ENCODE assay signal across 7 mouse cellular contexts in the genomic region with DNA sequence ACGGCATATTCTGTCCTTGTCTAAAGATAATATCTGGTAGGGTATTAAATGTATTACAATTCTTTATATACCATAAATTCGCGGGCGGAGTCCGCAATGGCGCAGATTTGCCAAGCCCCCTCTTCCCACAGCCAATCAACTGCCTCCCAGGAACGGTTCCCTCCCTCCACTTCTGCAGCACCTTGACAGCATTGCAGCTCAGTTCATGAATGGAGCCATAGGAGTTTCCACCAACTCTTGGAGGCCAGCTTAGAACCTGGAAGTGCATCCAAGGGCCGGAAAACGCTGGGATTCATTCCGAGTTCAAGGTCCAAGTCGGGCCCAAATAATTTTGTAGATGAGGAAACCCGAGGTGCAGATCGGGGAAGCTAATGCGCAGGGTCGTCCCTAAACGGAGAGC. TPM values are rescaled to one million over a fixed set of nuclear protein-coding genes. Genes with fewer than 3 reads are reported as not detected.
A peak's percentile ranks its signal among the peaks of the same experiment; 100 is the strongest.
DNase-seq lines count a peak whose midpoint lies in the region; ATAC-seq and TF ChIP-seq lines count a peak whose summit lies in the region.

Gene Pex16, plus strand, starts transcription at position 163 of the 400 bp plus-strand sequence.
Gene Large2, minus strand, starts transcription at position 356 of the 400 bp plus-strand sequence.

- 4% methylated on average over 16 of the region's 16 CpGs for WGBS in embryonic facial prominence, embryonic 12.5 days
- WGBS in hindbrain, embryonic 11.5 days = 5% methylated on average over 16 of the region's 16 CpGs
- WGBS in limb, embryonic 12.5 days = 2% methylated on average over 16 of the region's 16 CpGs
- WGBS in midbrain, embryonic 12.5 days = 6% methylated on average over 16 of the region's 16 CpGs

- H3K4me3 ChIP-seq in CH12.LX (replicated peaks in 1 of 3; ENCODE audit: low read depth in 2 of 3, low read length in 2 of 3, poor library complexity in 1 of 3) = peak within 1 kb of the TSS; percentile 88 to 99 (median 98)
- H3K4me3 ChIP-seq in embryonic facial prominence, embryonic 12.5 days = peak within 1 kb of the TSS; percentile 71
- H3K4me3 ChIP-seq in hindbrain, embryonic 11.5 days (ENCODE audit: low read depth, low read length) = peak within 1 kb of the TSS; percentile 70
- H3K4me3 ChIP-seq in limb, embryonic 12.5 days (replicated peaks) = peak within 1 kb of the TSS; percentile 76
- peak within 1 kb of the TSS; percentile 75 for H3K4me3 ChIP-seq in midbrain, embryonic 12.5 days

- TF ChIP-seq POLR2A in CH12.LX (IDR thresholded peaks at IDR 0.05; ENCODE audit: low read depth, low read length) = peak; percentile 45; the same call in 1 of the 2 replicates

- H3K9me3 ChIP-seq in CH12.LX (replicated peaks; ENCODE audit: low read length) = no peaks in the 10 kb centered on the region
- no peaks in the 10 kb centered on the region for H3K9me3 ChIP-seq in embryonic facial prominence, embryonic 12.5 days
- no peaks in the 10 kb centered on the region for H3K9me3 ChIP-seq in hindbrain, embryonic 11.5 days (ENCODE audit: control insufficient read depth, low read length)
- H3K9me3 ChIP-seq in limb, embryonic 12.5 days = no peaks in the 10 kb centered on the region
- H3K9me3 ChIP-seq in midbrain, embryonic 12.5 days = no peaks in the 10 kb centered on the region

- peak within 1 kb of the TSS; percentile 89 for H3K9ac ChIP-seq in CH12.LX (ENCODE audit: insufficient read depth, low read depth)
- H3K9ac ChIP-seq in embryonic facial prominence, embryonic 12.5 days = peak within 1 kb of the TSS; percentile 73
- peak within 1 kb of the TSS; percentile 52 for H3K9ac ChIP-seq in hindbrain, embryonic 11.5 days (ENCODE audit: low read depth, low read length)
- peak within 1 kb of the TSS; percentile 57 for H3K9ac ChIP-seq in limb, embryonic 12.5 days (replicated peaks)
- peak within 1 kb of the TSS; percentile 74 for H3K9ac ChIP-seq in midbrain, embryonic 12.5 days (replicated peaks)

- H3K27me3 ChIP-seq in CH12.LX (replicated peaks) = peaks cover 9% of the 10 kb centered on the region
- H3K27me3 ChIP-seq in embryonic facial prominence, embryonic 12.5 days = peaks cover 27% of the 10 kb centered on the region
- peaks cover 11% of the 10 kb centered on the region for H3K27me3 ChIP-seq in hindbrain, embryonic 11.5 days (ENCODE audit: control insufficient read depth, insufficient read depth, low read length)
- peaks cover 34% of the 10 kb centered on the region for H3K27me3 ChIP-seq in limb, embryonic 12.5 days
- peaks cover 18% of the 10 kb centered on the region for H3K27me3 ChIP-seq in midbrain, embryonic 12.5 days

- no peak for TF ChIP-seq EP300 in CH12.LX (IDR thresholded peaks at IDR 0.05; ENCODE audit: low read length)

- TF ChIP-seq RAD21 in CH12.LX (IDR thresholded peaks at IDR 0.05; ENCODE audit: low read depth, low read length) = no peak

- DNase-seq in CH12.LX (ENCODE audit: extremely low read depth) = peak; percentile 55
- DNase-seq in T-cell, adult 2 months (ENCODE audit: low spot score) = peak; percentile 48
- no peak for DNase-seq in hindbrain, embryonic 11.5 days (ENCODE audit: low spot score)
- peak; percentile 64 for DNase-seq in thymus, postnatal 0 days (ENCODE audit: low spot score)

- dilution Hi-C loops in CH12.LX (cut with MboI; ENCODE audit: extremely low pct_ligation_motif_present, extremely low pct_unique_long_range_greater_than_20kb, low sequenced_read_pairs) = no loop called here

- ATAC-seq in embryonic facial prominence, embryonic 12.5 days (ENCODE audit: insufficient number of reproducible peaks, insufficient read depth, low FRiP score, low TSS enrichment) = no peak
- ATAC-seq in hindbrain, embryonic 11.5 days (ENCODE audit: low FRiP score) = peak; percentile 17; the same call in 1 of the 2 replicates
- ATAC-seq in limb, embryonic 12.5 days (ENCODE audit: insufficient number of reproducible peaks, insufficient read depth, low FRiP score, low TSS enrichment, low read depth) = no peak
- no peak for ATAC-seq in midbrain, embryonic 12.5 days (ENCODE audit: low FRiP score, low read depth)

- H3K79me2 ChIP-seq in CH12.LX (replicated peaks; ENCODE audit: control insufficient read depth, extremely low read depth, insufficient read depth, poor library complexity, severe bottlenecking) = peaks cover 9% of the 10 kb centered on the region

- TF ChIP-seq CTCF in CH12.LX (conservative IDR thresholded peaks at IDR 0.05 in 1 of 2, IDR thresholded peaks at IDR 0.05 in 1 of 2; ENCODE audit: low read depth in 2 of 2, low read length in 2 of 2) = no peak

- no peak within 1 kb of the TSS for H3K27ac ChIP-seq in CH12.LX (ENCODE audit: insufficient read depth, low read depth)
- peak within 1 kb of the TSS; percentile 88 for H3K27ac ChIP-seq in embryonic facial prominence, embryonic 12.5 days
- H3K27ac ChIP-seq in hindbrain, embryonic 11.5 days (ENCODE audit: low read depth, low read length) = peak within 1 kb of the TSS; percentile 89
- peak within 1 kb of the TSS; percentile 87 for H3K27ac ChIP-seq in limb, embryonic 12.5 days
- H3K27ac ChIP-seq in midbrain, embryonic 12.5 days (replicated peaks) = peak within 1 kb of the TSS; percentile 83

- peaks cover 22 to 29% of the 10 kb centered on the region in 2 experiments for H3K36me3 ChIP-seq in CH12.LX (replicated peaks in 1 of 2; ENCODE audit: control insufficient read depth in 1 of 2, insufficient read depth in 1 of 2, low read length in 1 of 2)
- peaks cover 20% of the 10 kb centered on the region for H3K36me3 ChIP-seq in embryonic facial prominence, embryonic 12.5 days
- no peaks in the 10 kb centered on the region for H3K36me3 ChIP-seq in hindbrain, embryonic 11.5 days (ENCODE audit: control insufficient read depth, insufficient read depth, low read length)
- H3K36me3 ChIP-seq in limb, embryonic 12.5 days = peaks cover 25% of the 10 kb centered on the region
- peaks cover 22% of the 10 kb centered on the region for H3K36me3 ChIP-seq in midbrain, embryonic 12.5 days

- H3K4me2 ChIP-seq in CH12.LX (ENCODE audit: insufficient read depth, low read depth, poor library complexity, severe bottlenecking) = peak within 1 kb of the TSS; percentile 98
- H3K4me2 ChIP-seq in embryonic facial prominence, embryonic 12.5 days (replicated peaks) = peak within 1 kb of the TSS; percentile 90
- H3K4me2 ChIP-seq in hindbrain, embryonic 11.5 days (replicated peaks; ENCODE audit: low read depth, low read length) = peak within 1 kb of the TSS; percentile 65
- peak within 1 kb of the TSS; percentile 94 for H3K4me2 ChIP-seq in limb, embryonic 12.5 days
- peak within 1 kb of the TSS; percentile 95 for H3K4me2 ChIP-seq in midbrain, embryonic 12.5 days (replicated peaks)

- H3K4me1 ChIP-seq in CH12.LX (ENCODE audit: control insufficient read depth in 1 of 2, insufficient read depth in 2 of 2) = peaks cover 24 to 59% of the 10 kb centered on the region in 2 experiments
- peaks cover 39% of the 10 kb centered on the region for H3K4me1 ChIP-seq in embryonic facial prominence, embryonic 12.5 days
- H3K4me1 ChIP-seq in hindbrain, embryonic 11.5 days (replicated peaks; ENCODE audit: control insufficient read depth, insufficient read depth, low read length) = peaks cover 16% of the 10 kb centered on the region
- H3K4me1 ChIP-seq in limb, embryonic 12.5 days (replicated peaks) = peaks cover 50% of the 10 kb centered on the region
- peaks cover 59% of the 10 kb centered on the region for H3K4me1 ChIP-seq in midbrain, embryonic 12.5 days

- in situ Hi-C loops in CH12.LX (cut with MboI; ENCODE audit: low pct_ligation_motif_present, low pct_unique_long_range_greater_than_20kb, low sequenced_read_pairs) = no loop called here

TF ChIP-seq in CH12.LX, 34 proteins besides CTCF, POLR2A, EP300 and RAD21 (continues in another document):
- TF ChIP-seq MAFK (IDR thresholded peaks at IDR 0.05; ENCODE audit: insufficient replicate concordance, low read length) (no peak), BHLHE40 (IDR thresholded peaks at IDR 0.05; ENCODE audit: low read depth, low read length) (no peak), E2F4 (IDR thresholded peaks at IDR 0.05; ENCODE audit: insufficient replicate concordance, low read depth, low read length) (no peak), SIN3A (IDR thresholded peaks at IDR 0.05; ENCODE audit: low read length) (no peak), HCFC1 (IDR thresholded peaks at IDR 0.05; ENCODE audit: low read depth, low read length) (no peak), UBTF (IDR thresholded peaks at IDR 0.05; ENCODE audit: low read depth, low read length) (no peak), USF2 (conservative IDR thresholded peaks at IDR 0.05; ENCODE audit: low read depth, low read length) (no peak), CHD2 (IDR thresholded peaks at IDR 0.05; ENCODE audit: low read length) (no peak), MXI1 (IDR thresholded peaks at IDR 0.05; ENCODE audit: low read depth, low read length) (peak; percentile 42; the same call in 1 of the 2 replicates), SMC3 (IDR thresholded peaks at IDR 0.05; ENCODE audit: low read depth, low read length) (no peak), ETS1 (conservative IDR thresholded peaks at IDR 0.05; ENCODE audit: low read depth, low read length) (no peak), JUN (IDR thresholded peaks at IDR 0.05; ENCODE audit: insufficient read depth, low read depth, low read length) (no peak), CHD1 (IDR thresholded peaks at IDR 0.05; ENCODE audit: low read depth, low read length) (no peak)

RNA-seq across cellular contexts. Expression of gene Pex16, which starts in this region (rescaled TPM):
- total RNA-seq in CH12.LX (2012; rRNA removed) = 35.1 and 44.0 TPM in 2 replicates
- total RNA-seq in CH12.LX (2014; rRNA removed) = 25.0 and 28.7 TPM in 2 replicates
- 36.6 and 37.2 TPM in 2 replicates for polyA plus RNA-seq in CH12.LX (2012; ENCODE audit: insufficient read length, low read depth)
- polyA plus RNA-seq in embryonic facial prominence, embryonic 12.5 days (2016; fragmentation: Nextera tagmentation; extraction: Ambion mirVana) = 18.4 and 19.7 TPM in 2 replicates
- 18.4 and 20.8 TPM in 2 replicates for polyA plus RNA-seq in hindbrain, embryonic 11.5 days (2014; fragmentation: Nextera tagmentation; extraction: Ambion mirVana)
- polyA plus RNA-seq in limb, embryonic 12.5 days (2016; fragmentation: Nextera tagmentation; extraction: Ambion mirVana) = 17.1 and 17.6 TPM in 2 replicates
- 26.1 and 27.2 TPM in 2 replicates for polyA plus RNA-seq in midbrain, embryonic 12.5 days (2016; fragmentation: Nextera tagmentation; extraction: Ambion mirVana)
- polyA plus RNA-seq in thymus, postnatal 0 days (2015; fragmentation: Nextera tagmentation; extraction: Ambion mirVana) = 40.8 and 43.9 TPM in 2 replicates

RNA-seq across cellular contexts. Expression of gene Large2, which starts in this region (rescaled TPM):
- total RNA-seq in CH12.LX (2012; rRNA removed) (1.4 and 1.5 TPM in 2 replicates), CH12.LX (2014; rRNA removed) (0.19 TPM in 1 of 2 replicates, not detected in the other)
- 0.45 and 0.89 TPM in 2 replicates for polyA plus RNA-seq in CH12.LX (2012; ENCODE audit: insufficient read length, low read depth)
- 10.3 and 10.5 TPM in 2 replicates for polyA plus RNA-seq in embryonic facial prominence, embryonic 12.5 days (2016; fragmentation: Nextera tagmentation; extraction: Ambion mirVana)
- polyA plus RNA-seq in hindbrain, embryonic 11.5 days (2014; fragmentation: Nextera tagmentation; extraction: Ambion mirVana) = 4.0 and 4.7 TPM in 2 replicates
- polyA plus RNA-seq in limb, embryonic 12.5 days (2016; fragmentation: Nextera tagmentation; extraction: Ambion mirVana) = 10.7 and 13.9 TPM in 2 replicates
- 4.7 and 7.4 TPM in 2 replicates for polyA plus RNA-seq in midbrain, embryonic 12.5 days (2016; fragmentation: Nextera tagmentation; extraction: Ambion mirVana)
- polyA plus RNA-seq in thymus, postnatal 0 days (2015; fragmentation: Nextera tagmentation; extraction: Ambion mirVana) = 3.4 and 4.0 TPM in 2 replicates
